Mouse (Mus musculus): ENCODE results near the gene Ankrd37. TPM values are rescaled to one million over a fixed set of nuclear protein-coding genes. Genes with fewer than 3 reads are reported as not detected.

Gene Ankrd37
- polyA plus RNA-seq (2015; fragmentation: Nextera tagmentation; extraction: Ambion mirVana) = 31.2 TPM in 2 replicates

DNA sequence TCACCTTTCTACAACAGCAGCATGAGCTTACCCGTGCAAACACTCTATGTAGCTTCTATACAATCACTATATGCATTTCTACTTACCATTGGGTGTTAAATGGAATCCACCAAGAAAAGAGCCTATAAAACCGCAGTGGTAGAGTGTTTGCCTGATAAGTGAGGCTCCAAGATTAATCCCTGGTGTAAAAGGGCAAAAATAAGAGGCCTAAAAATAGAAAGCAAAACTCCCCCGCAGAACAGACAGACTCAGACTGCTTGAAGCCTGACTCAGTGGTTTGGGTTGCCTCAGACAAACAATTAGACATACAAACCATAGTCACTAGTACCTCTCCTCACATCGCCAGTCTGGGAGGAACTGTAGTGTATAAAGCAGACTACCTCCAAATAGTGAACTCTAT, at the start of gene Ankrd37:
TSS of gene Ankrd37 (minus strand) at position 112 of the 400 bp plus-strand sequence.
- Histone ChIP-seq H3K4me3 (no peak within 1 kb of the TSS), H3K27me3 (no peaks in the 10 kb centered on the region), H3K4me1 (peaks cover 2% of the 10 kb centered on the region), H3K9ac (no peak within 1 kb of the TSS), H3K4me2 (no peak within 1 kb of the TSS), H3K27ac (no peak within 1 kb of the TSS), H3K9me3 (no peaks in the 10 kb centered on the region), H3K36me3 (no peaks in the 10 kb centered on the region)
- 63% methylated on average over 4 of the region's 4 CpGs for WGBS
- ATAC-seq (ENCODE audit: insufficient number of reproducible peaks, low FRiP score, low TSS enrichment, low read depth) = no peak

DNA sequence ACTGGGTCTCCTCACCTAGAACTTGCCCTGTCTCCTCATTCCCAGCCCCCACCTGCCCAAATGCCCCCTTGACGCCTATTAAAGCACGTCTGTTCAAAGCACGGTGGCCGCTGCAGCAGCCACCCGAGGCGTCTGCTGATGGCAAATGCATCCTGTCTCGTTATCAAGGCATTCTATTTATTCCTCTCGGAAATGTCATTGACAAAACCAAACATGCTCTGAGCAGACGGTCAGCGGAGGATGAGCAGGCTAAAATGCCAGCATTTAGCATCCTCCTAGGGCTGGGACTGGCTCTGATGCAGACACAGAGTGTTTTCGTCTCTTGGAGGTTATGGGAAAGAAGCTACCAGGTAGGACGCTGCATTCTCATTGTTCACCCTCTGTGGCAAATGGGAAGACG, 34.8 kb upstream of the Ankrd37 start:
- no peak overlapping the region for H3K4me2 ChIP-seq
- no peak for ATAC-seq (ENCODE audit: insufficient number of reproducible peaks, low FRiP score, low TSS enrichment, low read depth)
- H3K4me3 ChIP-seq = no peak overlapping the region
- H3K36me3 ChIP-seq = peaks cover 32% of the 10 kb centered on the region
- no peaks in the 10 kb centered on the region for H3K27me3 ChIP-seq
- 61% methylated on average over 13 of the region's 13 CpGs for WGBS
- H3K9ac ChIP-seq = no peak overlapping the region
- no peaks in the 10 kb centered on the region for H3K9me3 ChIP-seq
- no peak overlapping the region for H3K27ac ChIP-seq
- H3K4me1 ChIP-seq = no peaks in the 10 kb centered on the region

DNA sequence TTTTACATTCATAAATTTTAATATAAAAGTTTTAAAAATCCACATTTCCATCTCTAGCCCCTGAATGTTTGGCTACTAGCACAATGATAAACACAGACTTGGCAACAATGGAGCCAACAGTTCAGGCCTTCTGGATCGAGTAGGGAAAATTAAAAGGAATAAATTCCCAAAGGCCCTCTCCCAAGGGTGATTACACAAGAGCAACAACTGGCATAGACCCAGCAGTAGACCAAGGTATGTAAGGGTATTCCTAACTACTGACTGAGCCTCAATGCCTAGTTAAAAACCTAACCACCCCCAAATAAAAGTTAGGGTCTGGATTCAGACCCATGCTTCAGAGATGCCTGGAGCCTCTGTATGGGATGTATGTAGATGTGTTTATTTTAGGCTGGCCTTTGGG, 34.2 kb upstream of the Ankrd37 start:
- no peaks in the 10 kb centered on the region for H3K9me3 ChIP-seq
- no peak overlapping the region for H3K4me2 ChIP-seq
- no peaks in the 10 kb centered on the region for H3K4me1 ChIP-seq
- H3K27ac ChIP-seq = no peak overlapping the region
- no peak overlapping the region for H3K9ac ChIP-seq
- no peak for ATAC-seq (ENCODE audit: insufficient number of reproducible peaks, low FRiP score, low TSS enrichment, low read depth)
- WGBS = 61% methylated on average over 1 of the region's 1 CpGs
- no peak overlapping the region for H3K4me3 ChIP-seq
- peaks cover 31% of the 10 kb centered on the region for H3K36me3 ChIP-seq
- H3K27me3 ChIP-seq = no peaks in the 10 kb centered on the region

DNA sequence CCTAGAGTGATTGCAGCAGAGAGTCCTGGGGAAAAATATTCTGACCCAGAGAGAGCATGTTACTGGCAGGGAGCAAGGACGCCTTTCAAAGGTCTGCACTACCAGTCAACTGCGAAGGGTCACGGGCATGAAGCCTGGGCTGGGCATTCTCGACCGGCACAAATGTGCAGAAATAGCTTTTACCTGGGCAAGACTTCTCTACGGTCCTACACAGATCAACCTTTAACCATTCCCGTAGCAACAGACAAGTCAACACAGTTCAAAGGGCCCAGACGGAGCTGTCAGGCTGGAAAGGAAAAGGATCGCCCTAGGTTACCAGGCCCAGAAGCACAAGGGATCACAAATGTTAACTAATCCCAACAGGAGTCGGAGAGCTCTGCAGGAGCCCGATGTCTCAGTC, 30.7 kb upstream of the Ankrd37 start:
- H3K4me3 ChIP-seq = no peak overlapping the region
- 78% methylated on average over 11 of the region's 11 CpGs for WGBS

DNA sequence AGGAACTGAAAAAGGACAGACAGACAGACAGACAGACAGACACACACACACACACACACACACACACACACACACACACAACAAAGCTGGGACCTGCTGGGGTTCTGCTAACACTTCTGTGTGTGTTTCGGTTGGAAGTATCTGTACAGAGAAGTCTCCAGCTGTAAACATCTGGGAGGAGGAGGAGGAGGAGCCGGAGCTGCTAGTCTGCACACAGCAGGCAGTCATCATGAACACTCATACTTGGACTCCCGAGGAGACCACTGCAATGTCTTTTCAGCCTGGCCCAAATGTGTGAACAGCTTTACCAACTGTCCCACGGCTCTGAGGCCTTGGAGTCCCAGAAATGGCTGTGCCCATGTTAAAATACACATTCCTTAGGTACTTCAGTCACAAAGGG, 18.9 kb upstream of the Ankrd37 start:
- Histone ChIP-seq H3K9ac (no peak overlapping the region), H3K27ac (no peak overlapping the region), H3K36me3 (no peaks in the 10 kb centered on the region), H3K27me3 (no peaks in the 10 kb centered on the region), H3K9me3 (no peaks in the 10 kb centered on the region), H3K4me2 (no peak overlapping the region), H3K4me3 (no peak overlapping the region), H3K4me1 (no peaks in the 10 kb centered on the region)
- no peak for ATAC-seq (ENCODE audit: insufficient number of reproducible peaks, low FRiP score, low TSS enrichment, low read depth)
- WGBS = 46% methylated on average over 4 of the region's 4 CpGs

More for the DNA sequence above, 30.7 kb upstream of the Ankrd37 start:
- Histone ChIP-seq H3K27me3 (no peaks in the 10 kb centered on the region), H3K27ac (no peak overlapping the region), H3K4me1 (peaks cover 4% of the 10 kb centered on the region; the same call in 1 of the 2 replicates), H3K9ac (no peak overlapping the region), H3K4me2 (no peak overlapping the region), H3K9me3 (no peaks in the 10 kb centered on the region), H3K36me3 (peaks cover 15% of the 10 kb centered on the region; the same call in 1 of the 2 replicates)
- ATAC-seq (ENCODE audit: insufficient number of reproducible peaks, low FRiP score, low TSS enrichment, low read depth) = no peak

DNA sequence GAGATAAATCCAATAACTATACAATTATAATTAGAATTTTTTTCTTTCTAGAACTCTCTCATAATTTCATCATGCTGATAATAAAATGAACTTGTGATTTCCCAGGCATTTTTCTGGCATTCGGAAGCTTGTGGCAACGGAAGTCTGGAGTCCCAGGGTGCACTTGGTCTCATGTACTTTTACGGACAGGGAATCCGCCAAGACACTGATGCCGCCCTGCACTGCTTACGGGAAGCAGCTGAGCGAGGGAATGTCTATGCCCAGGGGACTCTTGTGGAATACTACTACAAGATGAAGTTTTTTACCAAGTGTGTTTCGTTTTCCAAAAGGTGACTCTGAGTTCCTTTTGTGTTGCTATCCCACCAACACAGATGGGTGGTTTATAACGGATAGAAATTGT, 17.3 kb upstream of the Ankrd37 start:
- Histone ChIP-seq H3K27ac (no peak overlapping the region), H3K4me1 (no peaks in the 10 kb centered on the region), H3K9ac (no peak overlapping the region), H3K36me3 (no peaks in the 10 kb centered on the region), H3K27me3 (no peaks in the 10 kb centered on the region), H3K4me3 (no peak overlapping the region), H3K4me2 (no peak overlapping the region), H3K9me3 (no peaks in the 10 kb centered on the region)
- 87% methylated on average over 9 of the region's 9 CpGs for WGBS
- ATAC-seq (ENCODE audit: insufficient number of reproducible peaks, low FRiP score, low TSS enrichment, low read depth) = no peak

DNA sequence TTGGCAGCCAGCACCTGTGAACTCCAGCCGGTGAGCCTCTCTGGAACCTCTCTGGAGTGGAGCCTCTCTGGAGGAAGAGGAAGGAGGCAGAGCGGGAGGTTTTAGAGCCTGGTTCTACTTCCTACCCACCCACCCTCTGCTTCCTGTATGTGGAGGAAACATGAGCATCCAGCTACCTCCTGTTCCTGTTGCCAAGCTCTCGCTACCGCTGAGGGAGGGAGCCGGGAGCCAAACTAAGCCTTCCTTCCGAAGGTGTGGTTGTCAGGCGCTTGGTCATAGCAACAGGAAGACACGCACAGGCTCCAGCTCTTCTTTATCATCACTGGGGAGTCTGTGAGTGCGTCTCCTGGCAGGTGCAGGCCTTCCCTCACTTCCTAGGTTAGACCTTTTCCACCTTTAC, 16.7 kb upstream of the Ankrd37 start:
- WGBS = 81% methylated on average over 9 of the region's 9 CpGs
- no peak overlapping the region for H3K4me2 ChIP-seq
- H3K36me3 ChIP-seq = no peaks in the 10 kb centered on the region

DNA sequence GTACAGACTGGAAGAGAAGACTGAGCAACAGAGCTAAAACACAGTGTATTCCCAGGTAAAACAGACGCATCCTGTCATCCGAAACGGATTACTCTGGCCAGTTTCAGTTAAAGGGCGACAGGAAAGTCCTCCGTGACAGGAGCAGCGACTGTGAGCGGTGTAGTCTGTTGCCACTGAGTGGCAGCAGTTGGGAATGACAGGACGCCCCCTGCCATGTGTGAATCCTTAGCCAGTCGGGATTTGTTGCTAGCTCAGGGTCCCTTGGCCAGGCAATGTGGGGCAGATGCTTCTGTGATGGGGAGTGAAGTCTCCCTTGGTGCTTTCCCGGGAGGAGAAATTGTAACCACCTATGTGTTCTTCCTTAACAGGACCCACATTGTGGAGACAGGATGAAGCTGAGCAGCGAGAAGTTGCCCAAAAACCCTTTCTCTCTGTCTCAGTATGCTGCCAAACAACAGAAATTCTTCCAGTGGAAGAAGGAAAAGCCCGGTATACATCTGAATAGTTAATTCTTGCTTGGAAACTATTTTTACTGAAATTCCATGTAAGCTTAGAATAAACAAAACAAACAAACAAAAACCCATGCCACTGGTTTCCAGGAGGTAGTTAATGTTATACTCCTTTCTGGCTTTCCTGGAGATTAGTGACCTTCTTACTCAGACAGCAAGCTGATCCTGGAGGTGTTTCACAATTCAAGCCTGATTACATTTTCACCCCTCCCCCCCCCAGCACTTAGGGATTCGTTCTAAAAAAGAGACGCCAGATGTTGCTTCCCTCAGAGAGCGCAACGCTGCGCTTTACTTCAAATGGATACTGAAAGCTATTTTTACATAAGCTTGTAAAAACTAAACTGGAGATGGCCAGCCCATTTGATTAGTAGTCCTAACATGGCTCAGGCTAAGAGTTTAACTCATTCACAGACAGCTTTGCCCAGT, 5.5 kb upstream of the Ankrd37 start:
- peak overlapping the region; percentile 27; the same call in 1 of the 2 replicates for H3K27ac ChIP-seq
- H3K4me3 ChIP-seq = peak overlapping the region; percentile 18; the same call in 1 of the 2 replicates
- H3K4me1 ChIP-seq = peaks cover 13% of the 10 kb centered on the region
- WGBS = 6% methylated on average over 17 of the region's 17 CpGs
- ATAC-seq (ENCODE audit: insufficient number of reproducible peaks, low FRiP score, low TSS enrichment, low read depth) = no peak
- H3K36me3 ChIP-seq = no peaks in the 10 kb centered on the region
- no peaks in the 10 kb centered on the region for H3K9me3 ChIP-seq
- H3K9ac ChIP-seq = peak overlapping the region; percentile 17; the same call in 1 of the 2 replicates
- peak overlapping the region; percentile 36 for H3K4me2 ChIP-seq
- H3K27me3 ChIP-seq = no peaks in the 10 kb centered on the region

More for the DNA sequence above, 16.7 kb upstream of the Ankrd37 start:
- H3K4me1 ChIP-seq = no peaks in the 10 kb centered on the region
- H3K27ac ChIP-seq = no peak overlapping the region
- no peaks in the 10 kb centered on the region for H3K9me3 ChIP-seq
- H3K4me3 ChIP-seq = no peak overlapping the region
- no peaks in the 10 kb centered on the region for H3K27me3 ChIP-seq
- no peak overlapping the region for H3K9ac ChIP-seq
- ATAC-seq (ENCODE audit: insufficient number of reproducible peaks, low FRiP score, low TSS enrichment, low read depth) = no peak

DNA sequence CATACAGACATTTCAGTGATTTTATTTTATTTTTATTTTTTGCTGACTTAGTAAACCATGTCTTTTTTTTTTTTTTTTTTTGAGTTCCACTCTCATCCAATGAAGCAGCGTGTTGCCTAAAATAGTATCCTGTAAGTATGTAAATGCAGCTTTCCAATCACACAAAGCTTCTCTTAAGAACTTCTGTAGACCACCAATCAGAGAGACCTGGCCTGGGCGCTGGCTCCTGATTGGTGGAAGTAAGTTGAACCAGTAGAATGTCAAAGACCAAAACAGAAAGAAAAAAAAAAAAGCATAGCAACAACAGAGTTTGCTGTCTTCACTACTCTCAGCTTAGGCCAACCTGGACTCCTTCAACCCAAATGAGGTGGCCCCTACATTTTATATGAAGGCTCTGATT, 4.8 kb upstream of the Ankrd37 start:
- Histone ChIP-seq H3K9ac (no peak overlapping the region), H3K27me3 (no peaks in the 10 kb centered on the region), H3K9me3 (no peaks in the 10 kb centered on the region), H3K4me3 (no peak overlapping the region), H3K27ac (0 out of 2 replicates have a peak overlapping the region, but pooled peaks have one; percentile 27), H3K4me2 (peak overlapping the region; percentile 36), H3K36me3 (no peaks in the 10 kb centered on the region), H3K4me1 (peaks cover 13% of the 10 kb centered on the region)
- 0 out of 2 replicates have a peak, but pooled peaks have one; percentile 44 for ATAC-seq (ENCODE audit: insufficient number of reproducible peaks, low FRiP score, low TSS enrichment, low read depth)
- 51% methylated on average over 2 of the region's 2 CpGs for WGBS

DNA sequence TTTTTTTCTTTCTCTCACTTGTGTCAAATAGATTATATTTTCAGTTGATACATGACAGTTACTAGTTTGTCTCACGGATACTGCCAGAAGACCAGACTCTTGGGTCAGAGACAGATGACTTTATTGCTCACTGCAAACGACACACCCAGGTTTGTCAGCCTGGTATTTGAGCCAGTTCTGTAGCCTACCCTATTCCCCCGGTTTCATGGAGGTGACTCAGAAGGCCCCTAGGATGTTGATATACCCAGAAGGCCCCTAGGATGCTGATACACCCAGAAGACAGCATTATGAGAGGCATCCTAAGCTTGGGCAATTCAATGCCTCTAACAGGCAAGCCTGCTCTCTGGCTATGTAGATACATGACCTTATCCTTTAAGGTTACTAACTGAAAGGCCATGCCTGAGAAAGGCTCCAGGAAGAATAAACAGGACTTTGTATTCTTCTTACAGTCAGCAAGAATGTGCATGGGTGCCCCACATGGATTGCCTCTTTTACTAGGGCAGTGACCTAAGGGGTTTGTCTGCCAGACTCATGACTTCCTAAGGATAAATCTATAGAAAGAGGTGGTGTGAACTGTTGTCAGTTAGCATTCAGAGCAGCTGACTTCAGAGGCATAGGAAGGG, 1.7 kb upstream of the Ankrd37 start:
- peaks cover 13% of the 10 kb centered on the region for H3K4me1 ChIP-seq
- H3K4me2 ChIP-seq = no peak overlapping the region
- no peak overlapping the region for H3K4me3 ChIP-seq
- H3K27ac ChIP-seq = no peak overlapping the region
- ATAC-seq (ENCODE audit: insufficient number of reproducible peaks, low FRiP score, low TSS enrichment, low read depth) = no peak
- no peaks in the 10 kb centered on the region for H3K9me3 ChIP-seq
- H3K27me3 ChIP-seq = no peaks in the 10 kb centered on the region
- H3K9ac ChIP-seq = no peak overlapping the region
- 44% methylated on average over 3 of the region's 3 CpGs for WGBS
- no peaks in the 10 kb centered on the region for H3K36me3 ChIP-seq

DNA sequence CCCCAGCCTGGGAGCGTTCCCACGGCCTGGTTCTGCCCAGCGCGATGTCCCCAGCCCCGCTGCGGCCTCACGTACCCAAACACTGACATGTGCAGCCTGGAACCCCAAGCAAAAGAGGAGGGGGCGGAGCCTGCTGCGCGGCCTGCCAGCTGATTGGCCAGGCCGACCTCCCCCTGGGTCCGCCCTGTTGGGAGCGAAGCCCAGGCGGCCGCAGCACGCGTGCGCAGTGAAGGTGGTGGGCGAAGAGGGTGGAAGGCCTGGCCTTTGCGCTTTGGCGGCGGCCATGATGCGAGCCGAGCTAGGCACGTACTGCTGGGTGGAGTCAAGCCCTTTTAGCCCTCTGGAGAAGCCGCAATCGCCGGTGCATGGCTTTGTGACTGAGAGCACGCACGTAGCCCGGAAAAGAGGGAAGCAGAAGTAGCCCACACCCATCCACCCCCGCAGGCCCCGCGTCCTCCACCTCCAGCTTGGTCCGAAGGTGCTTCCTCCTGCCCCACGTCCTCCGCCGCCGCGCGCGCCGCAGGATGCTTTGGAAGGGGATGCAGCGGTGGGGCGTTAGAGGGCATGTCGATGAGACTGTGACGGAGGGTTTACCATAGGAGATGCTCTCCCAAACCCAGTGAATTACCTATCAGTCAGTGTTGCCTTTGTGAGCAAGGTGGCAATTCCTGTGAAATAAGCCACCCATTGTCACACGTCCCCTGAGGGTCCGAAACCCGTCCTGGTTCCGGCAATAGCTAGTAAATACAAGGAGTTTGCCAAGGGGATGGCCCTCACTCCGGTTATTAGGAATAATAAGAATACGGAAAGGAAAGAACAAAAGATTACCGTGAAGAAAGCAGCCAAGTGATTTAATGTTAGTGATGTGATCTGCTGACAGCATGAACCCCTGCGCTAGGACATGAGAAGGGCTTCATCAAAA, 5.5 kb downstream of the Ankrd37 start:
- peak; percentile 99 for ATAC-seq (ENCODE audit: insufficient number of reproducible peaks, low FRiP score, low TSS enrichment, low read depth)
- H3K27me3 ChIP-seq = no peaks in the 10 kb centered on the region
- H3K4me1 ChIP-seq = peaks cover 8% of the 10 kb centered on the region
- peaks cover 22% of the 10 kb centered on the region for H3K36me3 ChIP-seq
- 4% methylated on average over 55 of the region's 55 CpGs for WGBS
- H3K4me3 ChIP-seq = peak overlapping the region; percentile 56
- H3K9me3 ChIP-seq = no peaks in the 10 kb centered on the region
- H3K9ac ChIP-seq = peak overlapping the region; percentile 71
- H3K27ac ChIP-seq = peak overlapping the region; percentile 97
- H3K4me2 ChIP-seq = peak overlapping the region; percentile 84
